Mouse (Mus musculus): ENCODE data around the gene Gm29423.
"Not testable (repeated sequence)": the region's sequence is repeated elsewhere in the genome, so short reads cannot be mapped to it uniquely, and the experiment has no call there.

The Gm29423 gene

DNA sequence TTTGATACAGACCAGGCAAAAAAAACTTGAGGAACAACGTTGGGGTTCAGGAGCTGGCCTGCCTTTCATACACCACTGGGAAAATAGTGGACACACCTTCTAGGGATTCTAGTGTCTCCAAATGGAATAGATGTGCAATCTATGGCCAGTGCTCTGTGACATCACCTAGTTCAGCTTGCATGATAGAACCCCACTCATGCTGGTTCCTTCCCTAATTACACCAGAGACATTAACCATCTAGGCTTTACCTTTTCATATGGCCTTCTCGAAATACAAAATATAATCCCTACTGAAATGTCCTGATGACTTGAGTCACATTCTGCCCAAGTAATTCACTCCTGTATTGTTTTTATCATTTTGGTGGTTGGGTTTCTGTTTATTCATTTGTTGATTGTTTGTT is at the start of gene Gm29423, which contains the start of gene Gm29644:
TSS of gene Gm29423 (minus strand) at position 101 of the 400 bp plus-strand sequence.
TSS of gene Gm29644 (minus strand) at position 157 of the 400 bp plus-strand sequence.
- not testable (repeated sequence) for DNase-seq

DNA sequence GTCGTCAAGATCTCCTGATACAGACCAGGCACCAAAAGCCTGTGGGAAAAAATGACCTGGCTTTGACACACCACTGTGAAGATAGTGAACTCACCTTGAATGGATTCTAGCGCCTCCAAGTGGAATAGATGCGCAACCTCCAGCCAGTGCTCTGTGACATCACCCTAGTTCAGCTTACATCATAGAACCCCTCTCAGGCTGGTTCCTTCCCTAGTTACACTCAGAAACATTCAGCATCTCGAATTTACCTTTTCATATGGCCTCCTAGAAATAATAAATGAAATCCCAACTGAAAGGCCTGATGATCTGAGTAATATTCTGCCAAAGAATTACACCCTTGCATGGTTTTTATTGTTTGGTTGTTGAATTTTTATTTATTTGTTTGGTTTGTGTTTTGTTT is 29.5 kb downstream of the Gm29423 start, which contains the start of gene Gm21118:
TSS of gene Gm21118 (minus strand) at position 101 of the 400 bp plus-strand sequence.
- DNase-seq, result not testable (repeated sequence)
